Mouse (Mus musculus) lung, embryonic 16.5 days (tissue): ENCODE results near the gene 4930539E08Rik. TPM values are rescaled to one million over a fixed set of nuclear protein-coding genes. Genes with fewer than 3 reads are reported as not detected.
A peak's percentile ranks its signal among the peaks of the same experiment; 100 is the strongest.

ENCODE experiments used
- ATAC-seq: fragments of 200-750 bp; cut with Nextera tagmentation; 2 replicates; pipeline ENCODE4 v1.8.0; 2017; ENCODE audit warnings: low read depth, mild to moderate bottlenecking, moderate library complexity
- H3K27ac ChIP-seq: fragments of 300-500 bp; sonication (generic); 2 replicates; pipeline ENCODE4 v1.5.1; 2014; ENCODE audit warnings: mild to moderate bottlenecking, control low read depth, low read length
- H3K27me3 ChIP-seq: fragments of 300-500 bp; sonication (generic); 2 replicates; pipeline ENCODE4 v1.6.1; 2014; ENCODE audit warnings: low read depth, low read length, mixed read lengths; ENCODE audit not compliant: control insufficient read depth, insufficient read depth
- H3K36me3 ChIP-seq: fragments of 300-500 bp; sonication (generic); 2 replicates; pipeline ENCODE4 v1.6.1; 2014; ENCODE audit warnings: low read length; ENCODE audit not compliant: control insufficient read depth, insufficient read depth
- H3K4me1 ChIP-seq: fragments of 300-500 bp; sonication (generic); replicated peaks from 2 replicates; pipeline ENCODE4 v1.6.1; 2014; ENCODE audit warnings: low read length, mixed read lengths; ENCODE audit not compliant: control insufficient read depth, insufficient read depth
- H3K4me2 ChIP-seq: fragments of 300-500 bp; sonication (generic); 2 replicates; pipeline ENCODE4 v1.6.1; 2014; ENCODE audit warnings: low read depth, low read length, control low read depth
- H3K4me3 ChIP-seq: fragments of 300-500 bp; sonication (generic); 2 replicates; pipeline ENCODE4 v1.5.1; 2014; ENCODE audit warnings: mild to moderate bottlenecking, low read length, control low read depth
- H3K9ac ChIP-seq: fragments of 300-500 bp; sonication (generic); 2 replicates; pipeline ENCODE4 v1.6.1; 2014; ENCODE audit warnings: low read length, control low read depth
- H3K9me3 ChIP-seq: fragments of 300-500 bp; sonication (generic); 2 replicates; pipeline ENCODE4 v1.6.1; 2016; ENCODE audit warnings: low read length; ENCODE audit not compliant: control insufficient read depth
- WGBS: fragments of 180-500 bp; shearing (Covaris S2); extraction: QIAGEN DNeasy Blood & Tissue Kit; methylation state at CpG from one replicate; pipeline ENCODE4 v1.1.7; 2014; 5-methylcytosine and 5-hydroxymethylcytosine counted together
- polyA plus RNA-seq: library from polyadenylated mRNA; unstranded; fragments of >200 nt; fragmentation: Nextera tagmentation; extraction: Ambion mirVana; gene quantifications from 2 replicates; pipeline ENCODE4 v1.2.1, GENCODE M21; 2015

4930539E08Rik gene
- polyA plus RNA-seq, 1 experiment from 2014 or later: 0.08 TPM

DNA sequence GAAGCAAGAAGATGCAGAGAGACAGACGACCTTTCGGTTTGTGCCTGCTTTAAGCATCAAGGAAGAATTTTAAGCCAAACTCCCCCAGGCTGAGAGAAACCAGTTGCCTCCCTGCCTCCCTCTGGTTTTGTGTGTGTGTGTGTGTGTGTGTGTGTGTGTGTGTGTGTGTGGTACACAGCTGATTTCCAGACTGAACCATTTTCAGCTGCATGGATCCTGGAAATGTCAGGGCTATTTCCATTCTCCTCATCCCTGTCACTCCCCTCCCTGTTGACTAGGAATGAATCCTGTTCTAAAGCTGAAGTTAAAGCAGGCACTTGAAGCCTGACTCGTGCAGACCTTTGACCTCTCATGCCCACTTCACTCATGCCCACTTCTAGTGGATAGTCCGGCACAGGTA lies 40.9 kb downstream of the 4930539E08Rik start:
- H3K27ac ChIP-seq: no peak overlapping the region
- peaks cover 5% of the 10 kb centered on the region for H3K4me1 ChIP-seq
- 76% methylated on average over 4 of the region's 4 CpGs for WGBS
- H3K27me3 ChIP-seq: no peaks in the 10 kb centered on the region
- no peak overlapping the region for H3K9ac ChIP-seq
- no peak overlapping the region for H3K4me2 ChIP-seq
- no peaks in the 10 kb centered on the region for H3K36me3 ChIP-seq
- ATAC-seq: no peak
- no peak overlapping the region for H3K4me3 ChIP-seq
- H3K9me3 ChIP-seq: no peaks in the 10 kb centered on the region

DNA sequence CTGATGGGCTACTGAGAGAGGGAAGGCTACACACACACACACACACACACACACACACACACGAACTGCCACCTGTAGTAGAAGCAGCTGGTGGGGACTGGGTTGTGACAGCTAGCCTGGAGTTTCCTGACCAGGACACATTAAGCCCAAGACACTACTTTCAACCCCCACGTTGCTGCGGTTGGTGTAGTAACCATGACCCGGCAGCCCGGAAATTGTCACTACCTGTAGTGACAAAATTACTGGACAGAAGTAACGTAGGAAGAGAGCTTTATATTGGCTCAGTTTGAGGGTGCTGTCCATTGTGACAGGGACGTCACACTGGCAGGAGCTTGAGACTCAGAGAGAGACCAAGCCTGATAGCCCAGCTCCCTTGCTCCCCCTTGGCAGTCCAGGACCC lies 42.8 kb downstream of the 4930539E08Rik start:
- WGBS: 75% methylated on average over 7 of the region's 7 CpGs
- ATAC-seq: no peak
- H3K4me1 ChIP-seq: peaks cover 5% of the 10 kb centered on the region

GRCm38 (mm10) chr17:28871831-28872230 lies 43.3 kb downstream of the 4930539E08Rik start:
- WGBS: 60% methylated on average over 11 of the region's 11 CpGs
- no peak overlapping the region for H3K9ac ChIP-seq
- H3K4me1 ChIP-seq: peaks cover 5% of the 10 kb centered on the region
- no peaks in the 10 kb centered on the region for H3K27me3 ChIP-seq
- no peak overlapping the region for H3K4me2 ChIP-seq
- H3K4me3 ChIP-seq: no peak overlapping the region
- H3K27ac ChIP-seq: no peak overlapping the region
- ATAC-seq: no peak
- H3K36me3 ChIP-seq: no peaks in the 10 kb centered on the region
- H3K9me3 ChIP-seq: no peaks in the 10 kb centered on the region

More for the DNA sequence above, 42.8 kb downstream of the 4930539E08Rik start:
- no peak overlapping the region for H3K27ac ChIP-seq
- H3K4me3 ChIP-seq: no peak overlapping the region
- no peak overlapping the region for H3K4me2 ChIP-seq
- no peaks in the 10 kb centered on the region for H3K36me3 ChIP-seq
- no peaks in the 10 kb centered on the region for H3K27me3 ChIP-seq
- no peak overlapping the region for H3K9ac ChIP-seq
- H3K9me3 ChIP-seq: no peaks in the 10 kb centered on the region

DNA sequence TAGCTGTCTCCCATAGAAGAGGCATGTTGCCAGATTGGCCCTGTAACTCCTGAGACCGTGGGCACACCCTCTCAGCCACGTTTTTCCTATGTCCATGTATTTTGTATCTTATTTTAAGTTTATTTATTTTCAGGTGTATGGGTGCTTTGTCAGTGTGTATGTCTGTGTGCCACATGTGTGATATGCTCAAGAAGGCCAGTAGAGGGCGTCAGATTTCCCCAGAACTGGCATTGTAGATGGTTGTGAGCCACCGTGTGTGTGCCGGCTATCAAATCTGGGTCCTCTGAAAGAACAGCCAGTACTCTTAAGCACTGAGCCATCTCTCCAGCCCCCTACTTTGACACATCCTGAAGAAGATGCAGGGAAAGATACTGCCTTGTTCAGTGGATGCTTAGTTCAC lies 44.7 kb downstream of the 4930539E08Rik start:
- Histone ChIP-seq H3K9ac (no peak overlapping the region), H3K4me2 (no peak overlapping the region), H3K27me3 (no peaks in the 10 kb centered on the region), H3K27ac (no peak overlapping the region), H3K4me1 (peaks cover 5% of the 10 kb centered on the region), H3K9me3 (no peaks in the 10 kb centered on the region), H3K36me3 (no peaks in the 10 kb centered on the region), H3K4me3 (no peak overlapping the region)
- 62% methylated on average over 5 of the region's 5 CpGs for WGBS
- no peak for ATAC-seq

DNA sequence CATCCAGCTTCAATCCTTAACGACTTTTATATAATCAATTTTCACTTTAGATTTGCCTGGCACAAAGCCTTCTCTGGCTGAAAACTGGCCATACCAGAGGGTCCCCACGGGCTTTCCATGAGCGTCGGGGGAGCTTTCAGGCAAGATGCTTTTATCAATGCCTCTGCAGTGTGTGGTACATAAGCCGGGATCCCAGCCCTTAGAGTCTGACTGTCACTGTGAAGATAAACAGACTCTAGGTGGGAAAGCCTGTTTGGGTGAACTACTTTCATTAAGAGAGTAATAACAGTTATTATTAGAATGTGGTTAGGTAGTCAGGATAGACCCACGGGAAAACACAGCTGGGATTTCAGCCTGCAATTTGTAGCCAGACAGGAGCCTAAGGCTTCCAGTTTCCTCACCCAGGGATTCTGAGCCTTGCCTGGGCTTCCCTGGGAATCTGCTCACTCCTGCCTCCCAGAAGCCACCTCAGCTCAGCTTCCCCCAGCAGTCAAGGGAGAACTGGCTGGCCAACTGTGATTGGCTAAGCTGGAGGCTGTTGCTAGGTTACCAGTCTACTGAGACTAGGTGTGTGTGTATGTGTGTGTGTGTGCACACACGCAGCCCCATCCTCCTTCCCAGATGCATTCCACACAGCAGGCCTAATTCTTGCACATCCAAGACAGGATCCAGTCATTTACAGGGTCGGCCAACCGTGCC lies 45.6 kb downstream of the 4930539E08Rik start:
- Histone ChIP-seq H3K4me3 (no peak overlapping the region), H3K4me1 (no peaks in the 10 kb centered on the region), H3K9ac (no peak overlapping the region), H3K9me3 (no peaks in the 10 kb centered on the region), H3K27ac (no peak overlapping the region), H3K27me3 (no peaks in the 10 kb centered on the region), H3K4me2 (no peak overlapping the region), H3K36me3 (no peaks in the 10 kb centered on the region)
- ATAC-seq: no peak
- 58% methylated on average over 9 of the region's 9 CpGs for WGBS

- Histone ChIP-seq H3K4me3 (no peak overlapping the region), H3K36me3 (no peaks in the 10 kb centered on the region), H3K9me3 (no peaks in the 10 kb centered on the region), H3K9ac (no peak overlapping the region), H3K27me3 (no peaks in the 10 kb centered on the region), H3K4me1 (no peaks in the 10 kb centered on the region), H3K4me2 (no peak overlapping the region), H3K27ac (no peak overlapping the region)
- no peak for ATAC-seq
- 84% methylated on average over 4 of the region's 4 CpGs for WGBS
These were observed 47.7 kb downstream of the 4930539E08Rik start for GRCm38 (mm10) chr17:28867381-28867780.

GRCm38 (mm10) chr17:28866921-28867320 lies 48.2 kb downstream of the 4930539E08Rik start:
- no peaks in the 10 kb centered on the region for H3K27me3 ChIP-seq
- H3K9ac ChIP-seq: no peak overlapping the region
- H3K36me3 ChIP-seq: no peaks in the 10 kb centered on the region
- H3K4me3 ChIP-seq: no peak overlapping the region
- H3K4me1 ChIP-seq: no peaks in the 10 kb centered on the region
- no peak overlapping the region for H3K4me2 ChIP-seq
- H3K27ac ChIP-seq: no peak overlapping the region
- no peak for ATAC-seq
- no peaks in the 10 kb centered on the region for H3K9me3 ChIP-seq

DNA sequence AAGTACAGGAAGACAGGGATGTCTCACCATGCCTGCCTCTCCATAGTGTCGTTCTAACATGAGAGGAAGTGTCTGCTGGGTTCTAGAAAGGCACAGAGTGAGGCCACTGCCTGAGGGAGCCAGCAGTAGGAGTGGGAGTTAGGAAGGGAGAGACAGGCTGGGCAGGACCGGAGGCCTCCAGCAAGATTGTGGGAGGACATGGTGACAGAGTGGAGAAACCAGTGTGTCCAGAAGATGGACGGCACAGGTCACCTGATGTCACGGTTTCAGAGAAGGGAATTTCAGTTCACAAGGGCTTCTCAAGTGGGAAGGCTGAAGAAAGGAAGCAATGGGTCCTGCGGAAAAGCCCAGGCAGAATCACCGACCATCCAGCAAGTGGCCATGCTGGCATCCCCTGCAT lies 50.7 kb downstream of the 4930539E08Rik start:
- Histone ChIP-seq H3K27ac (no peak overlapping the region), H3K4me2 (no peak overlapping the region), H3K9me3 (no peaks in the 10 kb centered on the region), H3K36me3 (no peaks in the 10 kb centered on the region), H3K27me3 (no peaks in the 10 kb centered on the region), H3K9ac (no peak overlapping the region), H3K4me3 (no peak overlapping the region), H3K4me1 (no peaks in the 10 kb centered on the region)
- WGBS: 49% methylated on average over 6 of the region's 6 CpGs
- no peak for ATAC-seq

DNA sequence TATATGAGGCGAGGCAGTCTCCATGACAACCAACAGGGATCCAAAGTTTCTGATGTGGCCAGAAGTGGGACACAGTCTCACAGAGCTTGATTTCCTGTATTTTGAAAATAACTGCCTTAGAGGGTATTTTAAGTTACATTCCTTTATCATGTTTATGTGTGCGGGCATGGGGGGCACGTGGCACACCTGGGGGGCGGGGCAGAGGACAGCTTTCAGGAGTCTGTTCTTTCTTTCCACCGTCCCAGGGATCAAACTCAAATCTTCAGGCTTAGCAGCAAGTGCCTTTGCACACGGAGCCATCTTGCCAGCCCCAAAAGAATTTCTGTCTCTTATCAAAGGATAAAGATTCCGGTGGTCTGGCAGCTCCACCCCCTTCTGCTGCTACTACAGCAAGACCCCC lies 51.2 kb downstream of the 4930539E08Rik start:
- H3K36me3 ChIP-seq: no peaks in the 10 kb centered on the region
- no peak overlapping the region for H3K4me3 ChIP-seq
- WGBS: 60% methylated on average over 7 of the region's 7 CpGs
- H3K9ac ChIP-seq: no peak overlapping the region
- no peaks in the 10 kb centered on the region for H3K4me1 ChIP-seq
- no peak for ATAC-seq
- H3K4me2 ChIP-seq: no peak overlapping the region
- H3K27ac ChIP-seq: no peak overlapping the region
- H3K9me3 ChIP-seq: no peaks in the 10 kb centered on the region
- no peaks in the 10 kb centered on the region for H3K27me3 ChIP-seq

GRCm38 (mm10) chr17:28858205-28858604 lies 56.9 kb downstream of the 4930539E08Rik start, which contains the start of gene Pnpla1:
Pnpla1 (plus strand) TSS chr17:28858411.
- Histone ChIP-seq H3K27ac (no peak within 1 kb of the TSS), H3K4me3 (no peak within 1 kb of the TSS), H3K4me1 (no peaks in the 10 kb centered on the region), H3K4me2 (no peak within 1 kb of the TSS), H3K9ac (no peak within 1 kb of the TSS), H3K36me3 (no peaks in the 10 kb centered on the region), H3K27me3 (no peaks in the 10 kb centered on the region), H3K9me3 (peaks cover 6% of the 10 kb centered on the region)
- 0 out of 2 replicates have a peak, but pooled peaks have one; percentile 43 for ATAC-seq
- WGBS: 37% methylated on average over 12 of the region's 12 CpGs
